Mouse (Mus musculus) ES-E14 (cell line): ENCODE results near the gene Siglecg. TPM values are rescaled to one million over a fixed set of nuclear protein-coding genes. Genes with fewer than 3 reads are reported as not detected.

Experiments used
- DNase-seq: peaks from one replicate; pipeline ENCODE4 v3.0.0-alpha.2; 2013; ENCODE audit warnings: low read depth, low spot score
- H3K27ac ChIP-seq: 2 replicates; pipeline ENCODE4 v1.5.1; 2012; ENCODE audit warnings: low read depth, mild to moderate bottlenecking, low read length, moderate library complexity, mixed read lengths; ENCODE audit not compliant: poor library complexity, insufficient read depth, severe bottlenecking
- H3K36me3 ChIP-seq: 2 replicates; pipeline ENCODE4 v1.6.1; 2012; ENCODE audit warnings: mild to moderate bottlenecking, low read length, moderate library complexity, mixed read lengths; ENCODE audit not compliant: control insufficient read depth, poor library complexity, insufficient read depth, severe bottlenecking
- H3K4me1 ChIP-seq, 2 experiments: fragments of 150-350 bp in 1 of 2; sonication (generic) in 1 of 2; 2 replicates each; pipeline ENCODE4 v1.6.1; 2012; ENCODE audit warnings: low read length in 2 of 2, mild to moderate bottlenecking in 1 of 2, mixed read lengths in 1 of 2; ENCODE audit not compliant: control insufficient read depth in 2 of 2, insufficient read depth in 2 of 2, poor library complexity in 1 of 2
- H3K4me3 ChIP-seq, 2 experiments: fragments of 150-350 bp in 1 of 2; sonication (generic) in 1 of 2; 2 replicates each; pipeline ENCODE4 v1.5.1; 2012; ENCODE audit warnings: low read length in 2 of 2, low read depth in 1 of 2, mild to moderate bottlenecking in 1 of 2, mixed read lengths in 1 of 2; ENCODE audit not compliant: insufficient read depth in 1 of 2, poor library complexity in 1 of 2, severe bottlenecking in 1 of 2
- H3K9ac ChIP-seq: 2 replicates; pipeline ENCODE4 v1.6.1; 2012; ENCODE audit warnings: low read depth, mild to moderate bottlenecking, low read length, mixed read lengths; ENCODE audit not compliant: poor library complexity, insufficient read depth, severe bottlenecking
- H3K9me3 ChIP-seq: fragments of 150-350 bp; sonication (generic); 2 replicates; pipeline ENCODE4 v1.6.1; 2012; ENCODE audit warnings: low read depth, mild to moderate bottlenecking, low read length; ENCODE audit not compliant: control insufficient read depth, insufficient read depth
- CHD2 ChIP-seq: IDR thresholded peaks from 2 replicates; pipeline ENCODE4 v1.6.1; 2014; ENCODE audit warnings: mild to moderate bottlenecking, low read depth, low read length, inconsistent platforms
- HCFC1 ChIP-seq: IDR thresholded peaks from 2 replicates; pipeline ENCODE4 v1.6.1; 2012; ENCODE audit warnings: low read length, inconsistent platforms, borderline replicate concordance; ENCODE audit not compliant: insufficient read depth
- MAFK ChIP-seq: IDR thresholded peaks from 2 replicates; pipeline ENCODE4 v1.6.1; 2014; ENCODE audit warnings: mild to moderate bottlenecking, low read depth, low read length, inconsistent platforms; ENCODE audit not compliant: insufficient read depth
- ZC3H11A ChIP-seq: IDR thresholded peaks from 2 replicates; pipeline ENCODE4 v1.6.1; 2012; ENCODE audit warnings: low read depth, mild to moderate bottlenecking, inconsistent platforms, low read length, borderline replicate concordance
- ZNF384 ChIP-seq: IDR thresholded peaks from 2 replicates; pipeline ENCODE4 v1.6.1; 2012; ENCODE audit warnings: low read depth, low read length, inconsistent platforms
- in situ Hi-C, 2 experiments: fragments of 600-800 bp; cut with MboI; formaldehyde crosslinking; loops; one replicate each; pipeline ENCODE4 v1.15.1; 2025; ENCODE audit warnings: low sequenced_read_pairs in 2 of 2, inconsistent platforms in 1 of 2; ENCODE audit not compliant: unreplicated experiment in 2 of 2
- total RNA-seq: library from RNA; depleted of rRNA; stranded (reverse); fragments of 300-350 nt; gene quantifications from 2 replicates; pipeline ENCODE4 v1.2.3, GENCODE M21; 2012

Siglecg gene
- total RNA-seq, 1 experiment = 1.9 TPM

GRCm38 (mm10) chr7:43427406-43427805 lies 19.4 kb downstream of the Siglecg start, which contains the start of gene Lim2:
TSS of gene Lim2 (plus strand) at chr7:43427670.
- Histone ChIP-seq H3K36me3 (no peaks in the 10 kb centered on the region), H3K4me3 (no peak within 1 kb of the TSS), H3K27ac (no peak within 1 kb of the TSS), H3K4me1 (peaks cover 2 to 6% of the 10 kb centered on the region in 2 experiments; a peak in 3 of 4 replicates), H3K9ac (no peak within 1 kb of the TSS), H3K9me3 (no peaks in the 10 kb centered on the region)
- in situ Hi-C loops = no loop called here
- DNase-seq = no peak
- TF ChIP-seq MAFK = no peak
- TF ChIP-seq CHD2 = no peak
- TF ChIP-seq HCFC1 = no peak
- no peak for TF ChIP-seq ZC3H11A
- TF ChIP-seq ZNF384 = no peak

- Histone ChIP-seq H3K36me3 (no peaks in the 10 kb centered on the region), H3K9ac (no peak overlapping the region), H3K4me1 (peaks cover 6 to 12% of the 10 kb centered on the region in 2 experiments; a peak in 3 of 4 replicates), H3K27ac (no peak overlapping the region), H3K4me3 (no peak overlapping the region), H3K9me3 (no peaks in the 10 kb centered on the region)
- in situ Hi-C loops = no loop called here
- DNase-seq = no peak
- TF ChIP-seq MAFK = no peak
Measured at GRCm38 (mm10) chr7:43429500-43429899, 21.5 kb downstream of the Siglecg start.

GRCm38 (mm10) chr7:43432891-43433290 lies 24.9 kb downstream of the Siglecg start:
- Histone ChIP-seq H3K4me3 (no peak overlapping the region), H3K36me3 (no peaks in the 10 kb centered on the region), H3K4me1 (peaks cover 4 to 12% of the 10 kb centered on the region in 2 experiments; a peak in 3 of 4 replicates), H3K27ac (no peak overlapping the region), H3K9ac (no peak overlapping the region), H3K9me3 (no peaks in the 10 kb centered on the region)
- no peak for DNase-seq
- in situ Hi-C loops = no loop called here
- TF ChIP-seq HCFC1 (no peak), ZC3H11A (no peak), MAFK (no peak), CHD2 (no peak), ZNF384 (no peak)

GRCm38 (mm10) chr7:43434676-43435075 lies 26.7 kb downstream of the Siglecg start:
- in situ Hi-C loops = no loop called here
- Histone ChIP-seq H3K36me3 (no peaks in the 10 kb centered on the region), H3K27ac (no peak overlapping the region), H3K9me3 (no peaks in the 10 kb centered on the region), H3K4me3 (no peak overlapping the region), H3K4me1 (peaks cover 4 to 10% of the 10 kb centered on the region in 2 experiments; a peak in 3 of 4 replicates), H3K9ac (no peak overlapping the region)
- TF ChIP-seq MAFK = no peak
- no peak for TF ChIP-seq ZNF384
- TF ChIP-seq ZC3H11A = no peak
- no peak for TF ChIP-seq HCFC1
- TF ChIP-seq CHD2 = no peak
- no peak for DNase-seq
